Mouse (Mus musculus) liver, embryonic 14.5 days (tissue): ENCODE results near the gene Smad5. TPM values are rescaled to one million over a fixed set of nuclear protein-coding genes. Genes with fewer than 3 reads are reported as not detected.

ENCODE experiments used
- ATAC-seq: fragments of 200-750 bp; cut with Nextera tagmentation; 2 replicates; pipeline ENCODE4 v1.8.0; 2017; ENCODE audit warnings: moderate number of reproducible peaks, mild to moderate bottlenecking, moderate library complexity; ENCODE audit not compliant: insufficient read depth
- DNase-seq, 3 experiments: peaks; one replicate each; pipeline ENCODE4 v3.0.0-alpha.2; 2012 to 2013; ENCODE audit warnings: low read depth in 3 of 3, low spot score in 3 of 3
- H3K27ac ChIP-seq: fragments of 300-500 bp; sonication (generic); 2 replicates; pipeline ENCODE4 v1.5.1; 2014; ENCODE audit warnings: moderate library complexity, mild to moderate bottlenecking, control low read depth, inconsistent platforms
- H3K27me3 ChIP-seq: fragments of 300-500 bp; sonication (generic); 2 replicates; pipeline ENCODE4 v1.6.1; 2014; ENCODE audit warnings: mild to moderate bottlenecking, low read length, moderate library complexity; ENCODE audit not compliant: control insufficient read depth, insufficient read depth
- H3K36me3 ChIP-seq: fragments of 300-500 bp; sonication (generic); replicated peaks from 2 replicates; pipeline ENCODE4 v1.6.1; 2014; ENCODE audit warnings: low read depth; ENCODE audit not compliant: control insufficient read depth, insufficient read depth
- H3K4me1 ChIP-seq, 2 experiments: fragments of 200-500 bp in 1 of 2; fragments of 300-500 bp in 1 of 2; sonication (generic) in 1 of 2; replicated peaks; 2 replicates each; pipeline ENCODE4 v1.6.1; 2012 to 2014; ENCODE audit warnings: antibody characterized with exemption in 1 of 2, inconsistent platforms in 1 of 2, low read length in 1 of 2; ENCODE audit not compliant: control insufficient read depth in 2 of 2, insufficient read depth in 2 of 2
- H3K4me2 ChIP-seq: fragments of 300-500 bp; sonication (generic); 2 replicates; pipeline ENCODE4 v1.6.1; 2014; ENCODE audit warnings: low read depth, mild to moderate bottlenecking, control low read depth, moderate library complexity
- H3K4me3 ChIP-seq, 2 experiments: fragments of 200-500 bp in 1 of 2; fragments of 300-500 bp in 1 of 2; sonication (generic) in 1 of 2; 2 replicates each; pipeline ENCODE4 v1.5.1; 2012 to 2014; ENCODE audit warnings: low read depth in 2 of 2, low read length in 2 of 2, mild to moderate bottlenecking in 2 of 2, control low read depth in 1 of 2, inconsistent platforms in 1 of 2, moderate library complexity in 1 of 2; ENCODE audit not compliant: insufficient read depth in 1 of 2
- H3K9ac ChIP-seq: fragments of 300-500 bp; sonication (generic); replicated peaks from 2 replicates; pipeline ENCODE4 v1.6.1; 2014; ENCODE audit warnings: mild to moderate bottlenecking, control low read depth, moderate library complexity
- H3K9me3 ChIP-seq: fragments of 300-500 bp; sonication (generic); 2 replicates; pipeline ENCODE4 v1.6.1; 2016; ENCODE audit warnings: low read length, mixed read lengths; ENCODE audit not compliant: control insufficient read depth
- CTCF ChIP-seq: IDR thresholded peaks from 2 replicates; pipeline ENCODE4 v1.5.1; 2016; ENCODE audit warnings: antibody characterized with exemption, low read depth, control low read depth
- EP300 ChIP-seq: IDR thresholded peaks from 2 replicates; pipeline ENCODE4 v1.6.1; 2016; ENCODE audit warnings: antibody characterized with exemption, low read depth
- WGBS: fragments of 180-500 bp; shearing (Covaris S2); extraction: QIAGEN DNeasy Blood & Tissue Kit; methylation state at CpG from one replicate; pipeline ENCODE4 v1.1.7; 2014; ENCODE audit not compliant: insufficient replicate concordance; 5-methylcytosine and 5-hydroxymethylcytosine counted together
- polyA plus RNA-seq, 2 experiments: library from polyadenylated mRNA; depleted of rRNA in 1 of 2; stranded (reverse) in 1 of 2; unstranded in 1 of 2; fragments of >200 nt; fragmentation: Nextera tagmentation in 1 of 2; extraction: Ambion mirVana in 1 of 2; gene quantifications; 2 replicates each; pipeline versions ENCODE4 v1.2.1 to v1.2.3; 2012 to 2014

Smad5 gene
- polyA plus RNA-seq, 2 experiments = 4.2 to 5.0 TPM

- WGBS = 46% methylated on average over 12 of the region's 12 CpGs
- no peak for ATAC-seq
- H3K36me3 ChIP-seq = no peaks in the 10 kb centered on the region
- no peak overlapping the region for H3K4me2 ChIP-seq
- no peak for TF ChIP-seq CTCF
- TF ChIP-seq EP300 = no peak
- no peaks in the 10 kb centered on the region for H3K9me3 ChIP-seq
- H3K4me1 ChIP-seq = no peaks in the 10 kb centered on the region
- H3K27me3 ChIP-seq = peaks cover 23% of the 10 kb centered on the region
- no peak overlapping the region for H3K27ac ChIP-seq
- no peak for DNase-seq
- no peak overlapping the region for H3K9ac ChIP-seq
- H3K4me3 ChIP-seq = no peak overlapping the region
Measured at GRCm38 (mm10) chr13:56757201-56757600, 54.4 kb downstream of the Smad5 start.

GRCm38 (mm10) chr13:56758492-56758891 is 55.7 kb downstream of the Smad5 start:
- H3K9me3 ChIP-seq = no peaks in the 10 kb centered on the region
- DNase-seq (peak; percentile 17 to 30 (median 22)), ATAC-seq (no peak)
- no peak for TF ChIP-seq EP300
- TF ChIP-seq CTCF = peak; percentile 93
- H3K4me2 ChIP-seq = no peak overlapping the region
- 14% methylated on average over 6 of the region's 6 CpGs for WGBS
- no peak overlapping the region for H3K27ac ChIP-seq
- H3K9ac ChIP-seq = no peak overlapping the region
- H3K4me1 ChIP-seq = no peaks in the 10 kb centered on the region
- peaks cover 10% of the 10 kb centered on the region for H3K27me3 ChIP-seq
- H3K36me3 ChIP-seq = no peaks in the 10 kb centered on the region
- H3K4me3 ChIP-seq = no peak overlapping the region

GRCm38 (mm10) chr13:56762446-56763229 is 59.8 kb downstream of the Smad5 start:
- no peak for ATAC-seq
- no peak overlapping the region for H3K4me2 ChIP-seq
- no peak overlapping the region for H3K9ac ChIP-seq
- WGBS = 22% methylated on average over 13 of the region's 13 CpGs
- TF ChIP-seq EP300 = no peak
- H3K9me3 ChIP-seq = no peaks in the 10 kb centered on the region
- no peaks in the 10 kb centered on the region for H3K36me3 ChIP-seq
- no peaks in the 10 kb centered on the region for H3K27me3 ChIP-seq
- no peak for DNase-seq
- no peak overlapping the region for H3K27ac ChIP-seq
- H3K4me1 ChIP-seq = peaks cover 0 to 3% of the 10 kb centered on the region in 2 experiments; a peak in 1 of 4 replicates
- no peak overlapping the region for H3K4me3 ChIP-seq

GRCm38 (mm10) chr13:56765284-56766032 is 62.6 kb downstream of the Smad5 start:
- 17% methylated on average over 25 of the region's 25 CpGs for WGBS
- no peak overlapping the region for H3K9ac ChIP-seq
- peaks cover 0 to 5% of the 10 kb centered on the region in 2 experiments; a peak in 2 of 4 replicates for H3K4me1 ChIP-seq

GRCm38 (mm10) chr13:56766211-56766610 is 63.4 kb downstream of the Smad5 start:
- Histone ChIP-seq H3K4me2 (no peak overlapping the region), H3K4me3 (no peak overlapping the region), H3K9ac (no peak overlapping the region), H3K4me1 (peaks cover 0 to 5% of the 10 kb centered on the region in 2 experiments; a peak in 2 of 4 replicates), H3K27ac (no peak overlapping the region), H3K27me3 (no peaks in the 10 kb centered on the region), H3K36me3 (no peaks in the 10 kb centered on the region), H3K9me3 (no peaks in the 10 kb centered on the region)
- WGBS = 40% methylated on average over 5 of the region's 5 CpGs
- ATAC-seq (no peak), DNase-seq (no peak)
- no peak for TF ChIP-seq CTCF
- no peak for TF ChIP-seq EP300

More at GRCm38 (mm10) chr13:56765284-56766032, 62.6 kb downstream of the Smad5 start:
- DNase-seq (no peak), ATAC-seq (peak; percentile 18; the same call in 1 of the 2 replicates)
- TF ChIP-seq CTCF = no peak
- TF ChIP-seq EP300 = no peak
- H3K9me3 ChIP-seq = no peaks in the 10 kb centered on the region
- no peak overlapping the region for H3K27ac ChIP-seq
- peak overlapping the region; percentile 36 for H3K4me2 ChIP-seq
- no peaks in the 10 kb centered on the region for H3K36me3 ChIP-seq
- H3K4me3 ChIP-seq = peak overlapping the region in 1 of 2 experiments; percentile 7; a peak in 1 of 4 replicates
- H3K27me3 ChIP-seq = no peaks in the 10 kb centered on the region
